Mouse (Mus musculus): Measurements from ENCODE around the gene Mpped2.

DNA sequence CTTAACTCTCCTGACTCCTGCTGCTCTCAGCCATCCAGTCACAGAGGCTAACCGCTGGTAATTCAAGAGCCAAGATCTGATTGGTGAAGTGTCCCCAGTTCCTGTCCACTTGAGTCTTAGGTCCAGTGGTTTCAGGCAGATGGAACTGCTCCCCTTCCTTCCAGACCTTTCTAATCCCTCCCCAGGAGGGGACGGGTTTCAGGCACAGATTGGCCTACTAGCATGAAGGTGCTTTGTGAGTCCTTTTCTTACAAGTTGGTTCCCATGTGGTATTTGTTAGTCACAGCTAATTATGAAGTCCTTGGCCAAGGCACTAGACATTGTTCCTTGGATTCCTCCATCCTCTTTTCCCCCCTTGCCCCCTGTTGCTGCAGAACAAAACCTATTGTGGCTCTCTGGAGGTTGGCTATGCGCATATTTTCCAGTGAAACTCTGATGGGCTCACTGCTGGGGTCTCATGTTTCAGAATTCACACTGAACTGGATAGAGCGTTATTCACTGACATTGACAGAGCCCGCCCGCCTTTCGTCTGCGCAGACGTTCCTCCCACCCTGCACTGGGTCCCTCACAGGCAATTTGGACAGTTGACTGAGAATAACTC is 163.4 kb downstream of the Mpped2 start:
- TF ChIP-seq EP300 (IDR thresholded peaks at IDR 0.05; ENCODE audit: low read depth) (no peak), CTCF (IDR thresholded peaks at IDR 0.05; ENCODE audit: low read depth) (no peak)
